ENCODE assay signal across 8 mouse cellular contexts in genomic region chr8:92133484-92134406, GRCm38 (mm10).
DNase-seq lines count a peak whose midpoint lies in the region; ATAC-seq and TF ChIP-seq lines count a peak whose summit lies in the region.
"Had no signal": no experiment of that assay in that cellular context is flagged by ENCODE, and none has a peak within 500 bp of the region (broad histone marks: within the 10 kb centered on the region; RNA-seq: fewer than 3 reads in every experiment).

No protein-coding gene starts in this region.

- intact Hi-C loops in heart, postnatal 14 days (cut with DNase I), result no loop called here

- ATAC-seq in neural tube, embryonic 13.5 days (ENCODE audit: low read depth), result peak; percentile 80

- peaks cover 4% of the 10 kb centered on the region; the same call in 1 of the 2 replicates for H3K9me3 ChIP-seq in forebrain, embryonic 10.5 days
- H3K9me3 ChIP-seq in neural tube, embryonic 13.5 days, result no peaks in the 10 kb centered on the region

- H3K4me2 ChIP-seq in neural tube, embryonic 13.5 days, result peak overlapping the region; percentile 20

- no peak for TF ChIP-seq CTCF in cerebellum, adult 2 months (IDR thresholded peaks at IDR 0.05; ENCODE audit: borderline replicate concordance, insufficient read depth, low read depth, low read length)

- DNase-seq in cerebellum, adult 2 months, result peak; percentile 15 to 46
- DNase-seq in forebrain, embryonic 10.5 days (ENCODE audit: extremely low spot score, low spot score), result peak; percentile 86
- peak; percentile 22 for DNase-seq in layer of hippocampus, adult 9-10 months (ENCODE audit: low spot score)
- no peak for DNase-seq in lung, adult 18-20 months
- no peak for DNase-seq in ovary, postnatal 14 days (ENCODE audit: low spot score)
- no peak for DNase-seq in heart, postnatal 14 days

- H3K4me3 ChIP-seq in cerebellum, adult 2 months (replicated peaks; ENCODE audit: insufficient read depth, low read depth, low read length), result no peak overlapping the region
- peak overlapping the region; percentile 37 for H3K4me3 ChIP-seq in forebrain, embryonic 10.5 days
- H3K4me3 ChIP-seq in neural tube, embryonic 13.5 days, result no peak overlapping the region
- H3K4me3 ChIP-seq: left cerebral cortex, adult 2 months had no signal

- H3K27ac ChIP-seq in cerebellum, adult 2 months (ENCODE audit: insufficient read depth, low read length), result no peak overlapping the region
- peak overlapping the region; percentile 80 for H3K27ac ChIP-seq in forebrain, embryonic 10.5 days
- H3K27ac ChIP-seq in neural tube, embryonic 13.5 days (replicated peaks), result peak overlapping the region; percentile 64
- H3K27ac ChIP-seq: left cerebral cortex, adult 2 months had no signal

- no peak for TF ChIP-seq POLR2A in cerebellum, adult 2 months (IDR thresholded peaks at IDR 0.05; ENCODE audit: borderline replicate concordance, insufficient read depth, low read length)

- H3K36me3 ChIP-seq in forebrain, embryonic 10.5 days (replicated peaks), result no peaks in the 10 kb centered on the region
- no peaks in the 10 kb centered on the region for H3K36me3 ChIP-seq in neural tube, embryonic 13.5 days

- peaks cover 3% of the 10 kb centered on the region; the same call in 1 of the 2 replicates for H3K27me3 ChIP-seq in cerebellum, adult 2 months (ENCODE audit: control insufficient read depth, insufficient read depth, low read length)
- H3K27me3 ChIP-seq in forebrain, embryonic 10.5 days (ENCODE audit: poor library complexity, severe bottlenecking), result peaks cover 93% of the 10 kb centered on the region
- H3K27me3 ChIP-seq in neural tube, embryonic 13.5 days, result peaks cover 41% of the 10 kb centered on the region

- peak overlapping the region; percentile 41; the same call in 1 of the 2 replicates for H3K9ac ChIP-seq in neural tube, embryonic 13.5 days

- WGBS in cerebellum, adult 2 months, result 42% methylated on average over 24 of the region's 24 CpGs
- 3% methylated on average over 24 of the region's 24 CpGs for WGBS in forebrain, embryonic 10.5 days
- WGBS in neural tube, embryonic 13.5 days, result 4% methylated on average over 24 of the region's 24 CpGs

- no peaks in the 10 kb centered on the region; the same call in 1 of the 2 replicates for H3K4me1 ChIP-seq in cerebellum, adult 2 months (ENCODE audit: control insufficient read depth, insufficient read depth, low read length)
- peaks cover 76% of the 10 kb centered on the region for H3K4me1 ChIP-seq in forebrain, embryonic 10.5 days
- peaks cover 66% of the 10 kb centered on the region for H3K4me1 ChIP-seq in neural tube, embryonic 13.5 days (replicated peaks)

Comparison
In these comparisons a context has a peak if more than half of its experiments do, and no peak if none do; other contexts are left out.
1. DNase-seq: peak in cerebellum, adult 2 months (2 of 2), forebrain, embryonic 10.5 days (single experiment) and layer of hippocampus, adult 9-10 months (single experiment); none in lung, adult 18-20 months (0 of 2), ovary, postnatal 14 days (single experiment) and heart, postnatal 14 days (0 of 2).